Mouse (Mus musculus) B cell, adult 62 days (primary cell): ENCODE data around the gene Plcb3. TPM values are rescaled to one million over a fixed set of nuclear protein-coding genes. Genes with fewer than 3 reads are reported as not detected.

Experiments used
- total RNA-seq: library from RNA; stranded (reverse); gene quantifications from 4 replicates; pipeline ENCODE4 v1.2.4, GENCODE M21; 2023

Plcb3 gene
- total RNA-seq, 1 experiment from 2014 or later: 14.9 TPM

Other genes with a start within 250 kb of the Plcb3 start
- gene Rps6ka4, start 135.8 kb downstream of the Plcb3 start, total RNA-seq: 26.5 to 33.1 TPM (median 30.8 TPM) in 4 replicates
- 19.8 to 33.4 TPM (median 24.6 TPM) in 4 replicates for gene Ccdc88b, start 118.3 kb downstream of the Plcb3 start, total RNA-seq
- gene Trmt112, start 66.8 kb downstream of the Plcb3 start, total RNA-seq: 134 to 168 TPM (median 150 TPM) in 4 replicates
- 87.1 to 92.5 TPM (median 92.1 TPM) in 4 replicates for gene Prdx5, start 66.4 kb downstream of the Plcb3 start, total RNA-seq
- 51.8 to 58.5 TPM (median 55.3 TPM) in 4 replicates for gene Esrra, start 54.7 kb downstream of the Plcb3 start, total RNA-seq
- not detected in 4 replicates for gene Catsperz, start 51.1 kb downstream of the Plcb3 start, total RNA-seq
- gene Kcnk4, start 42.0 kb downstream of the Plcb3 start, total RNA-seq: 1.0 TPM in 1 of 4 replicates, not detected in the others
- 9.9 to 10.3 TPM (median 10.1 TPM) in 4 replicates for gene Bad, start 34.6 kb downstream of the Plcb3 start, total RNA-seq
- gene Gpr137, start 34.0 kb downstream of the Plcb3 start, total RNA-seq: 17.0 to 21.0 TPM (median 18.9 TPM) in 4 replicates
- 65.3 to 101 TPM (median 80.8 TPM) in 4 replicates for gene Ppp1r14b, start 1.5 kb downstream of the Plcb3 start, total RNA-seq
- 23.9 to 26.2 TPM (median 24.8 TPM) in 4 replicates for gene Fkbp2, start 4.0 kb upstream of the Plcb3 start, total RNA-seq
- gene Vegfb, start 11.2 kb upstream of the Plcb3 start, total RNA-seq: 14.5 to 20.1 TPM (median 17.1 TPM) in 4 replicates
- 23.3 to 28.0 TPM (median 24.6 TPM) in 4 replicates for gene Dnajc4, start 16.1 kb upstream of the Plcb3 start, total RNA-seq
- 3.6 to 5.8 TPM (median 3.9 TPM) in 4 replicates for gene Nudt22, start 19.6 kb upstream of the Plcb3 start, total RNA-seq
- gene Trpt1, start 19.7 kb upstream of the Plcb3 start, total RNA-seq: 4.9 to 6.3 TPM (median 5.6 TPM) in 4 replicates
- 174 to 177 TPM (median 177 TPM) in 4 replicates for gene Fermt3, start 43.0 kb upstream of the Plcb3 start, total RNA-seq
- 97.1 to 124 TPM (median 114 TPM) in 4 replicates for gene Stip1, start 63.5 kb upstream of the Plcb3 start, total RNA-seq
- 5.2 to 8.4 TPM (median 6.8 TPM) in 4 replicates for gene Macrod1, start 80.3 kb upstream of the Plcb3 start, total RNA-seq
- 0.09 TPM in 1 of 4 replicates, not detected in the others for gene Flrt1, start 129.3 kb upstream of the Plcb3 start, total RNA-seq
- gene Otub1, start 229.8 kb upstream of the Plcb3 start, total RNA-seq: 132 to 147 TPM (median 146 TPM) in 4 replicates
- gene Cox8a, start 241.1 kb upstream of the Plcb3 start, total RNA-seq: 310 to 323 TPM (median 315 TPM) in 4 replicates